Mouse (Mus musculus): ENCODE results near the gene Hist1h2ao. TPM values are rescaled to one million over a fixed set of nuclear protein-coding genes. Genes with fewer than 3 reads are reported as not detected.
"Not testable (repeated sequence)": the region's sequence is repeated elsewhere in the genome, so short reads cannot be mapped to it uniquely, and the experiment has no call there.

Hist1h2ao gene
- total RNA-seq, 2 experiments from 2014 or later, result 24.0 to 56.4 TPM

- DNase-seq, result not testable (repeated sequence)
Observed at GRCm38 (mm10) chr13:21811074-21811473, 809 bp downstream of the Hist1h2ao start.

- peak; percentile 60 for DNase-seq
Observed at GRCm38 (mm10) chr13:21811539-21811938, 1.3 kb downstream of the Hist1h2ao start, which contains the start of gene Hist1h4m. Gene Hist1h4m (plus strand): TSS chr13:21811746.

- not testable (repeated sequence) for DNase-seq
Observed at GRCm38 (mm10) chr13:21812092-21812491, 1.8 kb downstream of the Hist1h2ao start.

GRCm38 (mm10) chr13:21820082-21820890 is 10.0 kb downstream of the Hist1h2ao start:
- not testable (repeated sequence) for DNase-seq

GRCm38 (mm10) chr13:21828511-21828910 is 18.2 kb downstream of the Hist1h2ao start:
- DNase-seq, result no peak

- DNase-seq, result no peak
Observed at GRCm38 (mm10) chr13:21830344-21830743, 20.1 kb downstream of the Hist1h2ao start.

GRCm38 (mm10) chr13:21831418-21832394 is 21.4 kb downstream of the Hist1h2ao start, which contains the start of gene Hist1h4n:
Gene Hist1h4n (minus strand): TSS chr13:21832196.
- peak; percentile 25 to 50 for DNase-seq

GRCm38 (mm10) chr13:21833461-21833860 is 23.2 kb downstream of the Hist1h2ao start, which contains the start of the genes Hist1h2ap and Hist1h2br:
Gene Hist1h2ap (minus strand): TSS chr13:21833507.
Gene Hist1h2br (plus strand): TSS chr13:21833743.
- not testable (repeated sequence) for DNase-seq

- DNase-seq, result not testable (repeated sequence)
Observed at GRCm38 (mm10) chr13:21840508-21840907, 30.2 kb downstream of the Hist1h2ao start.

- DNase-seq, result not testable (repeated sequence)
Observed at GRCm38 (mm10) chr13:21846356-21846755, 36.1 kb downstream of the Hist1h2ao start.

GRCm38 (mm10) chr13:21847883-21848282 is 37.6 kb downstream of the Hist1h2ao start:
- no peak for DNase-seq

GRCm38 (mm10) chr13:21850696-21851095 is 40.4 kb downstream of the Hist1h2ao start:
- DNase-seq, result not testable (repeated sequence)

GRCm38 (mm10) chr13:21852215-21852945 is 42.1 kb downstream of the Hist1h2ao start:
- peak in 1 of 2 experiments; percentile 26 for DNase-seq

GRCm38 (mm10) chr13:21855146-21855545 is 44.9 kb downstream of the Hist1h2ao start:
- DNase-seq, result peak; percentile 78 to 84

GRCm38 (mm10) chr13:21855698-21856162 is 45.5 kb downstream of the Hist1h2ao start:
- peak; percentile 27 to 52 for DNase-seq

Small RNA genes lying within 50 kb of the gene (microRNA-seq; reads per million reads assigned to microRNA genes)
- gene Gm19658, result not detected
- gene Gm44346, result not detected
- not detected for gene Gm44466

Other genes starting within 250 kb of the Hist1h2ao start
- gene Olfr1364, start 228.7 kb upstream of the Hist1h2ao start, total RNA-seq (2021), result not detected
- gene Olfr1362, start 196.4 kb upstream of the Hist1h2ao start, total RNA-seq (2021), result not detected
- gene Olfr11, start 167.9 kb upstream of the Hist1h2ao start, total RNA-seq (2021), result not detected
- not detected for gene Olfr1361, start 147.1 kb upstream of the Hist1h2ao start, total RNA-seq (2021)
- gene Olfr1360, start 133.1 kb upstream of the Hist1h2ao start, total RNA-seq (2021), result not detected
- gene Olfr1359, start 112.4 kb upstream of the Hist1h2ao start, total RNA-seq (2021), result not detected
- gene Hist1h2bl, start 94.3 kb upstream of the Hist1h2ao start, total RNA-seq (2021), result 10 to 100 TPM; 60.4 to 64.6 TPM
- gene Hist1h2ai, start 94.0 kb upstream of the Hist1h2ao start, total RNA-seq (2021), result 10 to 100 TPM in 1 of 2 experiments, 1 to 10 TPM in 1; 7.6 to 50.2 TPM
- gene Hist1h3h, start 92.8 kb upstream of the Hist1h2ao start, total RNA-seq (2021), result 10 to 100 TPM; 68.3 to 81.7 TPM
- 10 to 100 TPM; 17.4 to 18.8 TPM for gene Hist1h2bm, start 88.4 kb upstream of the Hist1h2ao start, total RNA-seq (2021)
- 10 to 100 TPM; 11.8 to 14.2 TPM for gene Hist1h4j, start 75.4 kb upstream of the Hist1h2ao start, total RNA-seq (2021)
- gene Hist1h4k, start 60.0 kb upstream of the Hist1h2ao start, total RNA-seq (2021), result 100 to 1,000 TPM; 172 to 183 TPM
- gene Hist1h2ak, start 56.6 kb upstream of the Hist1h2ao start, total RNA-seq (2021), result 10 to 100 TPM; 18.0 to 19.9 TPM
- gene Hist1h2bn, start 56.3 kb upstream of the Hist1h2ao start, total RNA-seq (2021), result 10 to 100 TPM; 36.1 to 38.9 TPM
- 10 to 100 TPM; 26.2 to 28.0 TPM for gene Hist1h1b, start 29.8 kb upstream of the Hist1h2ao start, total RNA-seq (2021)
- gene Hist1h3i, start 27.1 kb upstream of the Hist1h2ao start, total RNA-seq (2021), result 10 to 100 TPM; 61.4 to 73.9 TPM
- 1 to 10 TPM; 7.5 to 9.1 TPM for gene Hist1h2an, start 23.2 kb upstream of the Hist1h2ao start, total RNA-seq (2021)
- gene Hist1h2bp, start 23.0 kb upstream of the Hist1h2ao start, total RNA-seq (2021), result 10 to 100 TPM; 21.9 to 22.1 TPM
- 10 to 100 TPM; 74.0 to 76.3 TPM for gene Hist1h2bq, start 268 bp upstream of the Hist1h2ao start, total RNA-seq (2021)
- gene Hist1h4m, start 1.3 kb downstream of the Hist1h2ao start, total RNA-seq (2021), result 100 to 1,000 TPM; 215 to 270 TPM
- 100 to 1,000 TPM in 1 of 2 experiments, 10 to 100 TPM in 1; 56.0 to 125 TPM for gene Hist1h4n, start 21.7 kb downstream of the Hist1h2ao start, total RNA-seq (2021)
- 10 to 100 TPM; 48.2 to 72.9 TPM for gene Hist1h2ap, start 23.0 kb downstream of the Hist1h2ao start, total RNA-seq (2021)
- gene Hist1h2br, start 23.3 kb downstream of the Hist1h2ao start, total RNA-seq (2021), result 10 to 100 TPM; 72.5 to 76.9 TPM
- 1 to 10 TPM; 1.5 to 1.6 TPM for gene Zfp184, start 134.6 kb downstream of the Hist1h2ao start, total RNA-seq (2021)
- not detected for gene Pom121l2, start 170.7 kb downstream of the Hist1h2ao start, total RNA-seq (2021)
- under 1 TPM in 1 of 2 experiments, not detected in 1; 0.53 TPM for gene Prss16, start 199.3 kb downstream of the Hist1h2ao start, total RNA-seq (2021)
- gene Hist1h2ah, start 225.1 kb downstream of the Hist1h2ao start, total RNA-seq (2021), result 10 to 100 TPM; 58.6 to 69.2 TPM
- 10 to 100 TPM; 67.8 to 68.6 TPM for gene Hist1h2bk, start 225.4 kb downstream of the Hist1h2ao start, total RNA-seq (2021)
- gene Hist1h4i, start 230.9 kb downstream of the Hist1h2ao start, total RNA-seq (2021), result 10 to 100 TPM; 75.2 to 76.6 TPM
- gene Hist1h2ag, start 232.5 kb downstream of the Hist1h2ao start, total RNA-seq (2021), result 10 to 100 TPM; 41.1 to 45.0 TPM
- gene Hist1h2bj, start 232.7 kb downstream of the Hist1h2ao start, total RNA-seq (2021), result 10 to 100 TPM; 40.2 to 48.5 TPM